ENCODE assay signal across 8 mouse cellular contexts in the genomic region with DNA sequence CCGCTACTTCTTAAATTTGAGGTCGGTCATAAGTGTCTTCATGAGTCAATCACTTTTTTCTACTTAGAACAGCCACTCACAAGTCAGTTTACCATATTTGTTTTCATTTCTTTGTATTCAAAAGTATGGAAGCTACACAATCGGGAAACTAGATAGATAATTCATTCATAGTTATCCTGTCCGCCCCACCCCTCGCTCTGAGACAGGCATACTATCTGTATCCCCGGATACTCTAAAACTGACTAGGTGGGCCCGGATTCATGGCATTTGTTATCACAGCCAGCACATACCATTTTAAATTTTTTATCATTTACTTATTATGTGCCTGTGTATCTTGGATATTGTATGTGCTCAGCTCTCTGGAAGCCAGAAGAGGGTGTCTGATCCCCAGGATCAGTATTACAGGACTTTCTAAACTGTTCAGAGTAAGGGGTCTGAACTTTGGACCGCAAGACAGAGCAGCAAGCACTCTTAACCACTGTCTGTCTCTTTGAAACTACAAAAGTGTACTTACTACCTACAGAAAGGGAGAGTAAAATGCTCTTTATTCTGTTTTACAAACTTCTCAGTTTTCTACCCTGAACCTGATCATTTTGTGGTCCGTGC. TPM values are rescaled to one million over a fixed set of nuclear protein-coding genes. Genes with fewer than 3 reads are reported as not detected.
DNase-seq lines count a peak whose midpoint lies in the region; ATAC-seq and TF ChIP-seq lines count a peak whose summit lies in the region.

No protein-coding gene starts in this region.

- peak overlapping the region; percentile 93 for H3K9ac ChIP-seq in kidney, embryonic 16.5 days (replicated peaks; ENCODE audit: low read length)
- H3K9ac ChIP-seq in intestine, embryonic 16.5 days (ENCODE audit: low read depth, low read length) = peak overlapping the region; percentile 95

- no peak for TF ChIP-seq POLR2A in cortical plate, adult 2 months (IDR thresholded peaks at IDR 0.05; ENCODE audit: extremely low read depth, insufficient read depth, low read length)
- TF ChIP-seq POLR2A in myocyte (IDR thresholded peaks at IDR 0.05; ENCODE audit: insufficient read length, low read depth) = no peak

- H3K4me2 ChIP-seq in kidney, embryonic 16.5 days (replicated peaks; ENCODE audit: low read depth, low read length) = peak overlapping the region; percentile 87
- H3K4me2 ChIP-seq in intestine, embryonic 16.5 days (ENCODE audit: low read depth, low read length) = peak overlapping the region; percentile 81
- H3K4me2 ChIP-seq in myocyte (ENCODE audit: low read depth) = peak overlapping the region; percentile 85

- 51% methylated on average over 9 of the region's 9 CpGs for WGBS in kidney, embryonic 16.5 days
- 38% methylated on average over 9 of the region's 9 CpGs for WGBS in intestine, embryonic 16.5 days

- no peaks in the 10 kb centered on the region for H3K9me3 ChIP-seq in kidney, embryonic 16.5 days (ENCODE audit: low read length)
- H3K9me3 ChIP-seq in intestine, embryonic 16.5 days (ENCODE audit: control insufficient read depth, low read length) = no peaks in the 10 kb centered on the region

- H3K36me3 ChIP-seq in kidney, embryonic 16.5 days (ENCODE audit: insufficient read depth, low read length) = no peaks in the 10 kb centered on the region
- H3K36me3 ChIP-seq in intestine, embryonic 16.5 days (ENCODE audit: control insufficient read depth, insufficient read depth, low read length) = no peaks in the 10 kb centered on the region
- H3K36me3 ChIP-seq in myocyte (ENCODE audit: control insufficient read depth, insufficient read depth) = peaks cover 5% of the 10 kb centered on the region

- H3K79me2 ChIP-seq in myocyte (ENCODE audit: control insufficient read depth, insufficient read depth) = peaks cover 56% of the 10 kb centered on the region

- TF ChIP-seq CTCF in cortical plate, adult 2 months (IDR thresholded peaks at IDR 0.05; ENCODE audit: extremely low read depth, insufficient read depth, low read length) = no peak

- peaks cover 40% of the 10 kb centered on the region for H3K4me1 ChIP-seq in kidney, embryonic 16.5 days (ENCODE audit: insufficient read depth, low read length)
- peaks cover 2% of the 10 kb centered on the region; the same call in 1 of the 2 replicates for H3K4me1 ChIP-seq in cortical plate, adult 2 months (ENCODE audit: control insufficient read depth, insufficient read depth, low read length)
- H3K4me1 ChIP-seq in intestine, embryonic 16.5 days (ENCODE audit: control insufficient read depth, insufficient read depth, low read length) = peaks cover 42% of the 10 kb centered on the region

- H3K4me3 ChIP-seq in kidney, embryonic 16.5 days (ENCODE audit: low read length) = peak overlapping the region; percentile 83
- H3K4me3 ChIP-seq in cortical plate, adult 2 months (ENCODE audit: insufficient read depth, low read length) = peak overlapping the region; percentile 63; the same call in 1 of the 2 replicates
- H3K4me3 ChIP-seq in intestine, embryonic 16.5 days (ENCODE audit: low read length) = peak overlapping the region; percentile 79
- H3K4me3 ChIP-seq in myocyte = peak overlapping the region; percentile 57

- H3ac ChIP-seq in myocyte (ENCODE audit: control insufficient read depth, insufficient read length) = peak overlapping the region; percentile 100

- DNase-seq in kidney, adult 11 months = no peak
- DNase-seq in ovary, adult 18-20 months (ENCODE audit: low spot score) = no peak
- no peak for DNase-seq in frontal cortex, postnatal 36 days (ENCODE audit: low spot score in 2 of 2)
- DNase-seq in retina, postnatal 1 day = no peak

- ATAC-seq in kidney, embryonic 16.5 days (ENCODE audit: low FRiP score, low TSS enrichment) = no peak
- no peak for ATAC-seq in intestine, embryonic 16.5 days

- H3K27me3 ChIP-seq in kidney, embryonic 16.5 days (ENCODE audit: insufficient read depth, low read length) = no peaks in the 10 kb centered on the region
- H3K27me3 ChIP-seq in intestine, embryonic 16.5 days (replicated peaks; ENCODE audit: control insufficient read depth, insufficient read depth, low read length) = no peaks in the 10 kb centered on the region
- H3K27me3 ChIP-seq in myocyte (ENCODE audit: control insufficient read depth, insufficient read depth, insufficient read length) = no peaks in the 10 kb centered on the region

- H3K27ac ChIP-seq in kidney, embryonic 16.5 days (ENCODE audit: low read length) = peak overlapping the region; percentile 96; the same call in 1 of the 2 replicates
- no peak overlapping the region for H3K27ac ChIP-seq in cortical plate, adult 2 months (ENCODE audit: insufficient read depth, low read length)
- H3K27ac ChIP-seq in intestine, embryonic 16.5 days (ENCODE audit: low read length) = peak overlapping the region; percentile 99

TF ChIP-seq in myocyte, 11 proteins besides CTCF, POLR2A, EP300 and RAD21:
- no peak for TF ChIP-seq MYOG (IDR thresholded peaks at IDR 0.05; ENCODE audit: control insufficient read depth in 1 of 3, insufficient read depth in 1 of 3, insufficient read length in 2 of 3, low read depth in 2 of 3)
- no peak for TF ChIP-seq MAX (IDR thresholded peaks at IDR 0.05; ENCODE audit: low read depth)
- TF ChIP-seq SRF (IDR thresholded peaks at IDR 0.05; ENCODE audit: control insufficient read depth, insufficient read length, low read depth) = no peak

RNA-seq across cellular contexts. Expression of a gene that starts 2.2 kb away (rescaled TPM):
- 50.3 and 54.5 TPM in 2 replicates for polyA plus RNA-seq in kidney, embryonic 16.5 days (2015; fragmentation: Nextera tagmentation; extraction: Ambion mirVana)
- 22.9 and 24.3 TPM in 2 replicates for polyA plus RNA-seq in cortical plate, adult 2 months (2012; rRNA removed)
- polyA plus RNA-seq in intestine, embryonic 16.5 days (2015; fragmentation: Nextera tagmentation; extraction: Ambion mirVana) = 30.7 and 31.6 TPM in 2 replicates
- polyA plus RNA-seq in myocyte (2012; fragmentation: generic; extraction: Trizol) = 6.6 TPM

RNA-seq across cellular contexts. Expression of a gene that starts 51.2 kb away (rescaled TPM):
- 45.7 and 46.2 TPM in 2 replicates for polyA plus RNA-seq in kidney, embryonic 16.5 days (2015; fragmentation: Nextera tagmentation; extraction: Ambion mirVana)
- polyA plus RNA-seq in cortical plate, adult 2 months (2012; rRNA removed) = 89.2 and 93.7 TPM in 2 replicates
- 46.0 and 49.3 TPM in 2 replicates for polyA plus RNA-seq in intestine, embryonic 16.5 days (2015; fragmentation: Nextera tagmentation; extraction: Ambion mirVana)
- 7.9 TPM for polyA plus RNA-seq in myocyte (2012; fragmentation: generic; extraction: Trizol)

RNA-seq across cellular contexts. Expression of a gene that starts 57.2 kb away (rescaled TPM):
- 17.3 and 21.1 TPM in 2 replicates for polyA plus RNA-seq in kidney, embryonic 16.5 days (2015; fragmentation: Nextera tagmentation; extraction: Ambion mirVana)
- polyA plus RNA-seq in cortical plate, adult 2 months (2012; rRNA removed) = 50.7 and 50.8 TPM in 2 replicates
- polyA plus RNA-seq in intestine, embryonic 16.5 days (2015; fragmentation: Nextera tagmentation; extraction: Ambion mirVana) = 13.5 and 13.9 TPM in 2 replicates
- 0.26 TPM for polyA plus RNA-seq in myocyte (2012; fragmentation: generic; extraction: Trizol)

Comparison
In these comparisons a context has a peak if more than half of its experiments do, and no peak if none do; other contexts are left out.
1. RNA of a gene that starts 57.2 kb away (polyA plus RNA-seq): 50.7 to 50.8 TPM in cortical plate, adult 2 months, 17.3 to 21.1 TPM in kidney, embryonic 16.5 days and 13.5 to 13.9 TPM in intestine, embryonic 16.5 days; 0.26 TPM in myocyte (single experiment); every median in the first group is over 10 times any median in the second.
2. Peak in every context shown above with its lines, with median percentiles within 50 percentile points of each other: H3K4me2 ChIP-seq and H3K4me3 ChIP-seq.